Mouse (Mus musculus) liver, postnatal 0 days (tissue): ENCODE measurements around the gene Bbs1.

ENCODE experiments used
- CTCF ChIP-seq: sonication (generic); IDR thresholded peaks from 2 replicates; pipeline ENCODE4 v1.5.1; 2016; ENCODE audit warnings: antibody characterized with exemption, low read depth
- EP300 ChIP-seq: IDR thresholded peaks from 2 replicates; pipeline ENCODE4 v1.6.1; 2016; ENCODE audit warnings: antibody characterized with exemption, low read depth, mild to moderate bottlenecking

- TF ChIP-seq CTCF, result no peak
- TF ChIP-seq EP300, result no peak
Observed at GRCm38 (mm10) chr19:4889791-4890190, 16.6 kb downstream of the Bbs1 start.
